Mouse (Mus musculus): ENCODE results near the gene Mef2c.

Mef2c gene

GRCm38 (mm10) chr13:83503919-83504318 lies at the start of gene Mef2c:
Mef2c (plus strand) TSS chr13:83504034.
- DNase-seq (ENCODE audit: low spot score in 2 of 2), result no peak

GRCm38 (mm10) chr13:83458729-83459128 lies 45.1 kb upstream of the Mef2c start:
- no peak for DNase-seq (ENCODE audit: low spot score in 2 of 2)

DNA sequence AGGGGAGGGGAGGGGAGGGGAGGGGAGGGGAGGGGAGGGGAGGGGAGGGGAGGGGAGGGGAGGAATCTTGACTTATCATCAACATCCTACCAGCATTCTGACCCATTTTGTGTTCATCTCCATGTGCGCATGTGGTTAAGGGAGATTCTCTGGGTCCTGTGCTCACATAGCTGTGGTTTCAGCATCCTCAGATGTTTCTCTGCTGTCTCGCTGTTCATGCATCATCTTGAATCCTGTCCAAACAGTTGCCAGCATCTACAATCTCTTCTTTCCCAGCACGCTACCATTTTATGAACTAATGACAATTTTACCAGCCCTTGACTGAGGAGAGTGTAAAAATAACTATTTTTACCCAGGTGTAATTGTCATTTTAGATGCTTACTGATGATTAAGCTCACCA lies 44.2 kb upstream of the Mef2c start:
- DNase-seq (ENCODE audit: low spot score in 2 of 2), result no peak

- DNase-seq (ENCODE audit: low spot score in 2 of 2), result no peak
Measured at GRCm38 (mm10) chr13:83460620-83461019, 43.2 kb upstream of the Mef2c start.

DNA sequence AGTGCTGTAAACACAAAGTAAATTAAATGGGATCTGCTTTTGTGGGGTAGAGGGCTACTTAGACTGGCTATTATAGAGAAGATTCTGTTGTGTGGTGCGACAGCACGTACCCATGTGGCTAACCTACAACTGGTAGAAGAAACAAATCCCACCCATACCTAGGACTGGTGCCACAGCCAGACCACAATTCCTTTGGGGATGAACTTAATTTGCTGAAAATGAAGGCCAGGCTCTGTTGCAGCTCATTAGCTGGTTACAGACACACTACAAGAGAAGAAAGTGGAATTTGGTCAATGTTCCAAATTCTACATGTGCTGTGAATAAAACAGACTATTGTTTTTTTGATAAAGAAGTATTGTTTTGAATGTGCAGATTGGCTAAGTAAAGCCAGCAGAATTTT lies 42.3 kb upstream of the Mef2c start:
- DNase-seq (ENCODE audit: low spot score in 2 of 2), result no peak

GRCm38 (mm10) chr13:83466756-83467155 lies 37.1 kb upstream of the Mef2c start:
- no peak for DNase-seq (ENCODE audit: low spot score in 2 of 2)

- DNase-seq (ENCODE audit: low spot score in 2 of 2), result no peak
Measured at GRCm38 (mm10) chr13:83468794-83469193, 35.0 kb upstream of the Mef2c start.

DNA sequence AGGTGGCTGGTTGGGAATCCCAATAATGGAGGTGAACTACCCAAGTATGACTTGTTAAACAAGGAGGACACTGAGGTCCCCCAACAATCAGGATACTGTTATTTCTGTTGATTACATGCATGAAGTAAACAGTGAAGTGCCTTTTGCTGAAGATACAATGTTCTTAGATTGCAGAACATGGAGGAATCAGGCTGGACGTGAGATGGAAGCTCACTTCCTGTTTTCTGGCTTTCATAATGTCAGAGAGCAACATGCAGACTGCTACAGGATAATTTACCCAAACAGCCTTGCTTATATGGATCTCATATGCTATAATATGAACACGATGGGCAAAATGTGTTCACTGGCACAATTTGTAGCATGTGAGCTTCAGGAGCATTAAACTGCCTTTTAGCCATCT lies 30.1 kb upstream of the Mef2c start:
- no peak for DNase-seq (ENCODE audit: low spot score in 2 of 2)

- DNase-seq (ENCODE audit: low spot score in 2 of 2), result no peak
Measured at GRCm38 (mm10) chr13:83480388-83480787, 23.4 kb upstream of the Mef2c start.

GRCm38 (mm10) chr13:83481310-83481709 lies 22.5 kb upstream of the Mef2c start:
- peak in 1 of 2 experiments; percentile 20 for DNase-seq (ENCODE audit: low spot score in 2 of 2)

- no peak for DNase-seq (ENCODE audit: low spot score in 2 of 2)
Measured at GRCm38 (mm10) chr13:83482087-83482486, 21.7 kb upstream of the Mef2c start.

DNA sequence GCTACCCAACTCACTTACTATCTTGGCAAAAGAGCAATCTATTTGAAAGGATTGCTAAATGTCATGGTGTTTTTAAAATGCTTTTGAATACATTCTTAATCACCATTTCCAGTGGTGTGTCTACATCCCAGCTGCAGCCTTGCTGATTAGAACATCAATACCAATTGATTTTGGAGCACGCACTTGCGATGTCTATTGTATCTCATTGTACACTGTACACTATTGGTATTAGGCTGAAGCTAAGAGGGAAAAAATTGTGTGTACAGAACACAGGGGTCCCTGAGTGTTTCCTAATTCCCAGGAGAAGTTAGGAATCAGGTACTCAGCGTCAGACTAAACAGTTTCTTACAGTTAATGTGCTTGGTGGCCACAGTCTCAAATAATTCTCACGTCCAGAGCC lies 19.6 kb upstream of the Mef2c start:
- DNase-seq (ENCODE audit: low spot score in 2 of 2), result no peak

DNA sequence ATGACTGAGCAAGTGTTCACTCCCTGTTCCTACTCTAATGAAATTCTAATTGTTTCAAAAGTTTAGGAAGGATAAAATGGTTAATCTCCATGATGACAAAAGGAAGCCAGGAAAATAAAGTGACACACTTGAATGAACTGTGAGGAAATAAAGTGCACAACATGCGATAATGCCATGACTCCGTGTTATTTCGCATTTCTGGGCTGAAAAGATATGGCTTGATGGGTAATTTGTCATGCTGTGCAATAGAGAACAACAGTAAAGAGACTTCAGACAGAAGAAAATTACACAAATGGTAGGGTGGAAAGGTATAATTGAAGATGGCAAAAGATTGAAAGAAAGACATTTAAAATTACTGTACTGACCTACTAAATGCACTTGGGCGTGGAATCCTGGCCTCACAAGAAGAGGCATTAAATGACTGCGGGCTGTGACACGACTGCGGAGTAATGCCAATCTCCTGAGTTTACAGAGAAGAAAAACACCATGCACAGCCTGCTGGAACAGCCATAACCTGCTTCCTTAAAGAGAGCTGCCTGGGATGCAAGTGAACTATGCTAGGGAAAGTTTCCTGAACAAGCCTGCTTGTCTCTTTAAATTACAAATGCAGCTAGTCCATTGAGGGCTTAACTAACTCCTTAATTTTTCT lies 19.0 kb upstream of the Mef2c start:
- DNase-seq (ENCODE audit: low spot score in 2 of 2), result no peak

DNA sequence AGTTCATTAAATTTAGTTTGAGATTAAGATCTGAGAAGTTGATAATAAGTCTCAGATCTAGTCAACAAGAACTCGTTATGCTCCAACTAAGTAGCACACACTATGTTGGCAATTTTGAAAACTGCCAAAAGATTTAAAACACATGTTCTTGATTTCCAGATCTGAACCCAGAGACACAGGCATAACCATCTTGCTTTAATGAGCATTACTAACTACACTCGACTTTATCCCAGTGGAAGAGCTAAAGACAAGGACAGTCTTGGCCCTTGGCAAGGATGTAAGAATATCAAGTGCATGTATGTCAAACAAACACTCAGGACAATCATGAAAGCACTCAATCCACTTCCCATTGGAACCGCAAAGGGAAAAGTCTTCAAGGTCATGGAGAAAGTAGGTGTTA lies 11.8 kb upstream of the Mef2c start:
- no peak for DNase-seq (ENCODE audit: low spot score in 2 of 2)

GRCm38 (mm10) chr13:83497708-83498107 lies 6.1 kb upstream of the Mef2c start:
- no peak for DNase-seq (ENCODE audit: low spot score in 2 of 2)

DNA sequence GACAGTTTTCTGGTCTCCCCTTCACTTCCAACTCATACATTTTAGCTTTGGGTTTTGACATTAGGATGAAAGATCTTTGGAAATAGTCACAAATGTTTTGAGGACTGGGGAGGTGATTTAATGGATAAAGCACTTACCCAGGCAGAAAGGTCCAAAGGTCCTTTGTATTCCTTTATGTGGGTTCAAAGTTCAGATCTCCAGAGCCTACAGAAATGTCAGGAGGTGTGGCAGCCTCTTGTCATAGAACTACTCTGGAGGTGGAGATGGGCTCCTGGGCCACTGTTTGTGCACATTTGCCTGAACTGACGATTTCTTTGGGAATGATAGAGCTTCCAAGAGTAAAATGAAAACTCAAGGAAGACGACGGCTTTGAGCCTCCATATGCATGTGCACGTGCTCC lies 4.3 kb upstream of the Mef2c start:
- DNase-seq (ENCODE audit: low spot score in 2 of 2), result no peak

DNA sequence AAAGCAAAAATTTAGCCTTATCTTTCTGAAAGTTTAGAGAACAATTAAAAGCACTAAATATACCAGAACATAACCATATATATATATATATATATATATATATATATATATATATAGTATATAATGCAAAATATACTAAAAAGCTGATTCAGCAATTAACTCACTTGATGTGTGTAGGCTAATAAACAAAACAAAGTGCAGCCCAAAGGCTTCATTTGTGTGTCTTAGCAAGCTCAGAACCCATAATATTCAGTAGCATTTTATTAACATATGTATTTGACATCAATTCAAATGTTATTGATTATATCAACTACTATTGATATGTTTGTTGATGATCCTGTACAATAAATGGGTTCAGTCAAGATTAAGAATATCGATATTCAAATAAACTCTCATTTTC lies 3.9 kb downstream of the Mef2c start:
- no peak for DNase-seq (ENCODE audit: low spot score in 2 of 2)

DNA sequence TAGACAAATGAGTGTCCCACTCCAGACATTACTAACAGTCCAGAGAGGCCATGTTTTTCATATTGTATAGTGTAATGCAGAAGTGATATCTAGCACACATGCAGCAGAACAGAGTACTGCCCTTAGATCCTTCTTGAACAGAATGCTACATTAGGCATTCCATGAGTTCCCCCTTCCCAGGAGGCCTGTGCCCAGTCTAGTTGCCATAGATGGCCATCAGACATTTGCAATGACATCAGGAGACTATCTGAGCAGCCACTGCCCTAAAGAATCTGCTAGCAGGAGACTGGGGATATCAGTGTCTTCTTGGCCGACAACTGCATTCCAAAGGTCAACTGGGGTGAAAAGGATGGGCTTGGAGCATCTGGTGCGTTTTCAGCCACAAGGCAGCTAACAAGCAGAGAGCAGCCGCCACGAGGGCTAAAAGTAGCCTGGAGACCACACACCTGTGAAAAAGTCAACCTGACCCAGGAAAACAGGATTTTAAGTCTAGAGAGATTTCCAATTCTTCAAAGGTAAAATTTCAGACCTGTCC lies 11.2 kb downstream of the Mef2c start:
- no peak for DNase-seq (ENCODE audit: low spot score in 2 of 2)

DNA sequence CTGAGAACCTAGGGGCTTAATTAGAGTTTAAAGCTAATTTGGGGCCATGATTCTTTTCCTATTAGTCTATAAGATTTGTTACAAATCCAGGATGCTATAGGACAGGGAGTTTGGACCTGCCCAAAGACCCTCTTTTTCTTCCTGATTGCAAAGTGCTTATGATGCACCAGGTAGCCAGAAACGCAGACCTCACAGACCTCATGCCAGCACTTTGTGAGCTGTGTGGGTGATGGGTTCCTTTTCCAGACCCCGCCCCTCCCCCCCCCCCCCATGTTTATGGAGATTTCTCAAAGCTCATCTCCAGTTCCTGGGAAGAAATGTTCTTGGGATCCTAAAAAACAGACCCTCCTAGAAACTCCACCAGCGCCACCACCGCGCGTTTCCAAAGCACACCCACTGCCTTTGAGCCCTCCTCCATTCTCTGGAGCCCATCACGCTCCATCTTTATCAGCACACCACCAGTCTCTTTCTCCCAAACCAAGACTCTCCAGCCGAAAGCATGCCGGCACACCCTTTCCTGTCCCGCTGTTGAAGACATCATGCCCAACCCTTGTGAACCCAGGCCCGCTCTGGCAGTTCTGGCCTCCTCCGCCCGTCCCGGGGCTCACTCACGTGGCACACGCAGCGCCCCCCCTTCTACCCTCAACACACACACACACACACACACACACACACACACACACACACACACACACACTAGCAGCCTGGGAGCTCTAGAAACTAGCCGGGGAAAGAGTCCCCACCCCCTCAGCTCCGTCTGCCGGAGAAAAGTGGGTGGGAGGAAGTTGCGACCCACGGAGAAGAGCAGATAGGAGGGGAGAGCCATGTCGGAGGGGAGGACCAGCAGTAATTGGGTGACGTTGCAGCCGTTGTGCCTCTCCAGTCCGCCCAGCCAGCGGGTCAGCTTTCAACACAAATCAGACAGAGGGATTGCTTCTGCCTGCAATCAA lies 14.1 kb downstream of the Mef2c start:
- DNase-seq (ENCODE audit: low spot score in 2 of 2), result peak; percentile 62 to 83

DNA sequence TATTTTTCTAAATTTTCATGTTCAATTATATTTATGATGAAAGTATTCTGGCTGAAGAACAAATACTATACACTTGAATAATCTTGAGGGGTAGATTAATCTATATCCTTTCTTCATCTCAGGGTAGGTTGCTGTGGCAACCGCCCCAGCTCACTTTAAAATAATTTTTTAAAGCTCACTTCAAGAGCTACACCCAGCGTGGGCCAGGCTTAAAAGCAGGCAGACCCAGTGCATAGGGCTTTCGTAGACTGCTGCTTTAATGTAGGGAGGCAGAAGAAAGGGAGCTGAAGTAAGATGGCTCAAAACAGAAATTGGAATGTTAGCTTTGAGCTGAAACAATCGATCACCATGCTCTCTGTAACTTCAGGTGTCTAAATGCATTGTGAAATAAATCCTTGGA lies 17.0 kb downstream of the Mef2c start:
- no peak for DNase-seq (ENCODE audit: low spot score in 2 of 2)

GRCm38 (mm10) chr13:83523232-83523969 lies 19.6 kb downstream of the Mef2c start:
- peak in 1 of 2 experiments; percentile 57 for DNase-seq (ENCODE audit: low spot score in 2 of 2)

Measured in left cerebral cortex, adult 9 months (tissue).